Mouse (Mus musculus): Measurements from ENCODE around the gene Nfib. TPM values are rescaled to one million over a fixed set of nuclear protein-coding genes. Genes with fewer than 3 reads are reported as not detected.
"Not testable (repeated sequence)": the region's sequence is repeated elsewhere in the genome, so short reads cannot be mapped to it uniquely, and the experiment has no call there.

Nfib gene
- polyA plus RNA-seq, 1 experiment from 2014 or later: 31.8 TPM

DNA sequence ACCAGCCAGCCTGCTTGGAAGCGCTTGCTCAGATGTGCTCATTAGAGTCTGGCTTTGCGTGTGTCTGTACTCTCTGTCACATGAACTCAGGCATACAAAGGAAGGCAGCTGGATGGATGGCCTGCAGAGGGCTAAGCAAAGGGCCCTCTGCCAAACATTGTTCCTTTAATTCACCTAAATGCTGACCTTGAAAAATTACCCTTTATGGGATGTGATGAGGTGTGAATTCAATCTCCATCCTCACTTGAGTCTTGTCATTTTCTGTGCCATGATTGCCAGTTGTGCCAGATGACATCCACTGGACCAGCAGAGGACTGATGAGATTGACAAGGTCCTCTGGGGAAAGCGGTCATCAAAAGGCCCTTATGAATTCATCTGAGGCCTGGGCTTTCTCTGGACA is 434.0 kb downstream of the Nfib start:
- no peak overlapping the region for H3K4me2 ChIP-seq (ENCODE audit: low read depth, severe bottlenecking)
- DNase-seq (ENCODE audit: low spot score) (no peak), ATAC-seq (ENCODE audit: insufficient number of reproducible peaks, low FRiP score, low TSS enrichment, low read depth) (no peak)
- H3K27ac ChIP-seq (replicated peaks; ENCODE audit: low read depth, low read length): no peak overlapping the region
- no peaks in the 10 kb centered on the region for H3K9me3 ChIP-seq (ENCODE audit: control insufficient read depth, low read length)
- no peak overlapping the region for H3K9ac ChIP-seq (ENCODE audit: low read length)
- WGBS: 75% methylated on average over 3 of the region's 3 CpGs
- no peaks in the 10 kb centered on the region for H3K27me3 ChIP-seq (ENCODE audit: control insufficient read depth, insufficient read depth, low read length)
- peaks cover 8% of the 10 kb centered on the region for H3K4me1 ChIP-seq (ENCODE audit: control insufficient read depth, insufficient read depth, low read length)
- no peak overlapping the region for H3K4me3 ChIP-seq (ENCODE audit: low read depth, low read length)
- no peaks in the 10 kb centered on the region for H3K36me3 ChIP-seq (ENCODE audit: control insufficient read depth, insufficient read depth, low read length)

DNA sequence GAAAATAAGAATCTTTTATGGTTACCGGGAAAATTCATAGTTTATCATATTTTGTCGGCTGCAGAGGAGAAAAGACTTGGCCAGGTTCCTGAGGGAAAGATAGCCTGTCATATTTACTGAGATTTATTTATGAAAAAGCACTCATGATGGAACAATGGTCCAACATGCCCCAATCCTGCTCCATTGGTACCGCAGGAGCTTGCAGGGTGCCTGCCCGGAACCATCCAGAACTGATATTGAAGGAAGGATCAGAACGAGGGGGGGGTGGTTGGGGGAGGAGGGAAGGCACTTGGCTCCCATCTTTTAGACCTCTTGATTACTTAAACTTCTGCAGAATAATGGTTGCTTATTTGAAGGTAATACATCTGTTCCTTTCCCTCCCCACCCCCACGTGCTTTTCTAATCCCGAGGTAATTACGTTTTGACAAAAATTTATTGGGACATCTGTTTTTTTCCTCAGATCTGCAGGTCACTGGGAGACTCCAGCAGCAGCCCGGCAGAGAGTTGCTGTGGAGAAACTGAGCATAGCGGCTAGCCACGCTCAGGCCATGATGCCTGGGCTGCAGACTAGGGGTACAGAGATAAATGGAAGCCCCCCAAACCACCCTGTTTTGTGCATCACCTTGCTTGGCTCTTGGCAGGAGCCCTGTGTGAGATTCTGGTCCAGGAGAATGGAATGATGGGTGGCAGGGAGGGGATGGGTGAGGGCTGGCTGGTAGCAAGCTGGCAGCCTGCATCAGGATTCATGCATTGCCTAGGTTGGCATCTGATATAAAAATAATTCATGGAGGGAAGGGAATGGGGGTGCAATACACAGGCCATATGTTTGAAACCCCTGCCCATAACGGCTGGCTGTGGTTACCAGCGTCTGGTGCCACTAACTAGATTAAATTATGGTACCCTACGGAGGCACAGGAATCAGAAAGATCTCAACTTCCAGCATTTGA is 437.4 kb downstream of the Nfib start:
- no peaks in the 10 kb centered on the region for H3K36me3 ChIP-seq (ENCODE audit: control insufficient read depth, insufficient read depth, low read length)
- no peak overlapping the region for H3K27ac ChIP-seq (replicated peaks; ENCODE audit: low read depth, low read length)
- no peaks in the 10 kb centered on the region for H3K9me3 ChIP-seq (ENCODE audit: control insufficient read depth, low read length)
- no peak overlapping the region for H3K9ac ChIP-seq (ENCODE audit: low read length)
- no peaks in the 10 kb centered on the region for H3K27me3 ChIP-seq (ENCODE audit: control insufficient read depth, insufficient read depth, low read length)
- no peak overlapping the region for H3K4me2 ChIP-seq (ENCODE audit: low read depth, severe bottlenecking)
- DNase-seq (ENCODE audit: low spot score) (peak; percentile 49), ATAC-seq (ENCODE audit: insufficient number of reproducible peaks, low FRiP score, low TSS enrichment, low read depth) (0 out of 2 replicates have a peak, but pooled peaks have one; percentile 70)
- WGBS: 32% methylated on average over 14 of the region's 14 CpGs
- H3K4me1 ChIP-seq (ENCODE audit: control insufficient read depth, insufficient read depth, low read length): peaks cover 15% of the 10 kb centered on the region
- no peak overlapping the region for H3K4me3 ChIP-seq (ENCODE audit: low read depth, low read length)

DNA sequence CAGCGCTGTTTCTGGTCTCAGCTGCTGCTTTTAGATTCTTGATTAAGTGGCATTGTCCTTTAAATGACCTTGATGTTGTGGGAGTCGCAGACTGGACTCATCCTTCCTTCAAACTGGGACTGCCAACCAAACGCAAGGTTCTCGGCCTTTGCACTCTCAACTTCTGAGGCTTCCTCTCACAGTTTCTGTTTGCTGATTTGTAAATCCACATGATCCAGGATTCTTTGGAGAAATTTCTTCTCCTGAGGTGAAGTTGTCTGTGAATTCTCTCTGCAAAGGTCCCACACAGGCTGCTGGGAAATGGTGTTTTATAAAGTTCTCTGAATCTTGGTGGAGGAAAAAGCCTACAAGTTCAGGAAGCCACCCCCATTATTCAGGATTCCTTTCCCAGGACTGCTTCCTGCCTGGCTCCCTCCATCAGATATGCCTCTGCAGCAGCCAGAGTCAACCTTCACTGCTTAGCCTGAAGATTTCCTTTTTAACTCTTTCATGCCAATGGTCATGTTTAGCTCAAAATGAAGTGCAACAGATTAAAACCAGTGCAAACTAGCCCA is 439.4 kb downstream of the Nfib start:
- ATAC-seq (ENCODE audit: insufficient number of reproducible peaks, low FRiP score, low TSS enrichment, low read depth) (no peak), DNase-seq (ENCODE audit: low spot score) (no peak)
- H3K4me3 ChIP-seq (ENCODE audit: low read depth, low read length): no peak overlapping the region
- H3K27ac ChIP-seq (replicated peaks; ENCODE audit: low read depth, low read length): no peak overlapping the region
- peaks cover 15% of the 10 kb centered on the region for H3K4me1 ChIP-seq (ENCODE audit: control insufficient read depth, insufficient read depth, low read length)
- H3K9ac ChIP-seq (ENCODE audit: low read length): no peak overlapping the region
- WGBS: 46% methylated on average over 4 of the region's 4 CpGs
- H3K4me2 ChIP-seq (ENCODE audit: low read depth, severe bottlenecking): no peak overlapping the region
- no peaks in the 10 kb centered on the region for H3K9me3 ChIP-seq (ENCODE audit: control insufficient read depth, low read length)
- no peaks in the 10 kb centered on the region for H3K27me3 ChIP-seq (ENCODE audit: control insufficient read depth, insufficient read depth, low read length)
- H3K36me3 ChIP-seq (ENCODE audit: control insufficient read depth, insufficient read depth, low read length): no peaks in the 10 kb centered on the region

DNA sequence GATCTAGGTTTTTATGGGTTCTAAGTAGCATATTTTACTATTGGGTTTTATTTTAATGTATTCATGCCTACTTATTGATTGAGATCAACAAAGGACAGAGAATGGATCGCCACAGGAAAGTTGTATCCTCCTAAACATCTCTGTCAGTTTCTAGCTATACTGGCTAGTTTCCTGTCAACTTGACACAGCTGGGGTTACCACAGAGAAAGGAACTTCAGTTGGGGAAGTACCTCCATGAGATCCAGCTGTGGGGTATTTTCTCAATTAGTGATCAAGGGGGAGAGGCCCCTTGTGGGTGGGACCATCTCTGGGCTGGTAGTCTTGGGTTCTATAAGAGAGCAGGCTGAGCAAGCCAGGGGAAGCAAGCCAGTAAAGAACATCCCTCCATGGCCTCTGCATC is 447.0 kb downstream of the Nfib start:
- not testable (repeated sequence) for H3K4me2 ChIP-seq (ENCODE audit: low read depth, severe bottlenecking); H3K9ac ChIP-seq (ENCODE audit: low read length); H3K27ac ChIP-seq (replicated peaks; ENCODE audit: low read depth, low read length); H3K9me3 ChIP-seq (ENCODE audit: control insufficient read depth, low read length); H3K4me1 ChIP-seq (ENCODE audit: control insufficient read depth, insufficient read depth, low read length); ATAC-seq (ENCODE audit: insufficient number of reproducible peaks, low FRiP score, low TSS enrichment, low read depth); H3K36me3 ChIP-seq (ENCODE audit: control insufficient read depth, insufficient read depth, low read length); H3K27me3 ChIP-seq (ENCODE audit: control insufficient read depth, insufficient read depth, low read length); DNase-seq (ENCODE audit: low spot score); H3K4me3 ChIP-seq (ENCODE audit: low read depth, low read length)
- 90% methylated on average over 1 of the region's 1 CpGs for WGBS

DNA sequence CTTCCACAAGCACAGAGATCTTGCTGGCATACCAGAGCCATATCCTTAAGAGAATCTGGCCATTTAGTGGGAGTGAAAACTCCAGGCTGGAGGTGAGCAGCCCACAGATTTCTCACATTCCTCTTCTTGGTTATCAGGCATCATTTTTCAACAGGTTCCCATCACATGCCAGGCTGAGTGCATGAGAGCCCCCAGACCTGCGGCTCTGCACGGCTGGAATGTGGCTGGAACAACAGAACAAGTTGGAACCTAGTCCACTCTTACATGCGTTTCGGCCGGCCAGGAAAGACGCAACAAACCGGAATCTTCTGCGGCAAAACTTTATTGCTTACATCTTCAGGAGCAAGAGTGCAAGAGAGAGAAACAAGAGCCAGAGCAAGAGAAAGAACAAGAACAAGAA is 453.5 kb downstream of the Nfib start:
- Histone ChIP-seq H3K27me3 (ENCODE audit: control insufficient read depth, insufficient read depth, low read length) (no peaks in the 10 kb centered on the region), H3K27ac (replicated peaks; ENCODE audit: low read depth, low read length) (no peak overlapping the region), H3K4me1 (ENCODE audit: control insufficient read depth, insufficient read depth, low read length) (no peaks in the 10 kb centered on the region), H3K4me2 (ENCODE audit: low read depth, severe bottlenecking) (no peak overlapping the region), H3K9me3 (ENCODE audit: control insufficient read depth, low read length) (no peaks in the 10 kb centered on the region), H3K4me3 (ENCODE audit: low read depth, low read length) (no peak overlapping the region), H3K9ac (ENCODE audit: low read length) (no peak overlapping the region), H3K36me3 (ENCODE audit: control insufficient read depth, insufficient read depth, low read length) (no peaks in the 10 kb centered on the region)
- WGBS: 86% methylated on average over 8 of the region's 8 CpGs
- ATAC-seq (ENCODE audit: insufficient number of reproducible peaks, low FRiP score, low TSS enrichment, low read depth): no peak
- no peak for DNase-seq (ENCODE audit: low spot score)

DNA sequence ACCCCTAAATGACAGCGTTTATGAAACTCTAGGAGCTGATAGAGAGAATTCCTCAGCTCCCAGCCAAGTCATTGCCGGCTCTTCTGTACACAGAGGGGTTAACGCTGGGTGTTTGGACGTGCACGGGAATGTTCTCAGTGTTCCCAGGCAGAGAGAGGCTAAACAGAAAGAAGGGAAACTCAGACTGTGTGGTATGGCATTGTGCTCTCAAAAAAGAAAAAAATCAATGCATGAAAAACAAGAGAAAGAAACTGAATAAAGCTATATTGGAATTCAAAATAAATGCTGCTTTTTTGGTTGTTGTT is 455.2 kb downstream of the Nfib start:
- Histone ChIP-seq H3K9me3 (ENCODE audit: control insufficient read depth, low read length) (no peaks in the 10 kb centered on the region), H3K4me3 (ENCODE audit: low read depth, low read length) (no peak overlapping the region), H3K4me2 (ENCODE audit: low read depth, severe bottlenecking) (no peak overlapping the region), H3K27me3 (ENCODE audit: control insufficient read depth, insufficient read depth, low read length) (no peaks in the 10 kb centered on the region), H3K4me1 (ENCODE audit: control insufficient read depth, insufficient read depth, low read length) (no peaks in the 10 kb centered on the region), H3K27ac (replicated peaks; ENCODE audit: low read depth, low read length) (peak overlapping the region; percentile 42; the same call in 1 of the 2 replicates), H3K36me3 (ENCODE audit: control insufficient read depth, insufficient read depth, low read length) (no peaks in the 10 kb centered on the region), H3K9ac (ENCODE audit: low read length) (no peak overlapping the region)
- WGBS: 50% methylated on average over 5 of the region's 5 CpGs
- DNase-seq (ENCODE audit: low spot score): no peak
- ATAC-seq (ENCODE audit: insufficient number of reproducible peaks, low FRiP score, low TSS enrichment, low read depth): peak; percentile 54; the same call in 1 of the 2 replicates

DNA sequence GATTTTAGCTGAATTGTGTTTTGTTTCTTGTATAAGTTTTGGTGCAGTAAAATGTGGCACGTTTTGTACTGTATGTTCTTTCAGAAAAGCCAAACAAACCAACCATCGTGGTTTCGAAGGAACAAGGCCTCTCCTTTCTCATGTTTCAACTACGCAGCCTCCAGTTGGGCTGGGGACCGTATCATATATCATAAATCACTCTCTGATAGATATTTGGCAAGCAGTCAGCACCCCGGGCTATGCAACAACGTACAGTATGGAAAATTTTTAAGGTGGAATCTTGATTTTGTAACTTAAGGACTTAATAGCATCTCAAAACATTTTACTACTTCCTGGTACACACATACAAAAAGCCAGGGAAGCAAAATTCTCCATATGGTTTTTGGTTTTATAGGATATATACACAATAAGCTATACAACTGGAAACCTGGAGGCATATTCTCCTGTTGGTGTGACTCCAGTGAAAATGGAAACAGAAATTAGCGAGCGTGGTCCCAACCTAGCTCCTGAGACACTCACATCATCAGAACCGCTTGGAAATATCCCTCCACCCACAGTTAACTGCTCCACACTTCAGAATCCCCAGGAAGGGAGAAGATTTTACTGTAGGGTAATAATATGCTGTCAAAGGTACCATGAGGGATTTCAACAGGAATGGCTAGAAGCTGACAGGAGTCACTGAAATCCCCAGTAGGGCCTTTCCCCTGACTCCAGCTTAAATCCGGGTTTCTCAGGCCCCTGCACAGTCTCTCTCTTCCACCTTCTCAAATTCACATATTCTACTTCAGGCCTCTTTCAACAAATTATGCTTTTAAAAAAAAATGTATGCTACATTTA is 455.8 kb downstream of the Nfib start:
- H3K9me3 ChIP-seq (ENCODE audit: control insufficient read depth, low read length): no peaks in the 10 kb centered on the region
- H3K27ac ChIP-seq (replicated peaks; ENCODE audit: low read depth, low read length): peak overlapping the region; percentile 42; the same call in 1 of the 2 replicates
- ATAC-seq (ENCODE audit: insufficient number of reproducible peaks, low FRiP score, low TSS enrichment, low read depth) (peak; percentile 51; the same call in 1 of the 2 replicates), DNase-seq (ENCODE audit: low spot score) (peak; percentile 28)
- 60% methylated on average over 11 of the region's 11 CpGs for WGBS
- no peak overlapping the region for H3K4me2 ChIP-seq (ENCODE audit: low read depth, severe bottlenecking)
- no peaks in the 10 kb centered on the region for H3K27me3 ChIP-seq (ENCODE audit: control insufficient read depth, insufficient read depth, low read length)
- H3K4me3 ChIP-seq (ENCODE audit: low read depth, low read length): no peak overlapping the region
- no peak overlapping the region for H3K9ac ChIP-seq (ENCODE audit: low read length)
- H3K4me1 ChIP-seq (ENCODE audit: control insufficient read depth, insufficient read depth, low read length): no peaks in the 10 kb centered on the region
- H3K36me3 ChIP-seq (ENCODE audit: control insufficient read depth, insufficient read depth, low read length): no peaks in the 10 kb centered on the region

DNA sequence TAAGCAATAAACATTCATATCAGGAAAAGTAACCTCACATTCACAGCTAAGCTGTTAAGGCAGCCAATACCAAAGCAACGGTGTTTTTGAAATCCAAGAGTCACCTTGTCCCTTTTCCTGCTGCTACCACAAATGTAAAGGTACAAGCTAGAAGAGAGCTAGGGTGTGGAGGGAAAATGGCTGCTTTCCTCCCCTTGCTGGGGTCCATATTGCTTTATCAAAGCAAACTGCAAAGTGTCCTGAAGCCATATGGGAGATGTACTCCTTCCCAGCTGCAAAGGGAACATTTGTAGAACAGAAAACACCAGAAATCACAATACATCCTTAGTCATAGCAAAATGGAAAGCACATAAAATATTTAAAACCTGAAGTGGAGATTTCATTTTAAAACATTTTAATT is 456.6 kb downstream of the Nfib start:
- no peak overlapping the region for H3K4me2 ChIP-seq (ENCODE audit: low read depth, severe bottlenecking)
- H3K4me1 ChIP-seq (ENCODE audit: control insufficient read depth, insufficient read depth, low read length): no peaks in the 10 kb centered on the region
- no peak overlapping the region for H3K4me3 ChIP-seq (ENCODE audit: low read depth, low read length)
- no peaks in the 10 kb centered on the region for H3K27me3 ChIP-seq (ENCODE audit: control insufficient read depth, insufficient read depth, low read length)
- no peaks in the 10 kb centered on the region for H3K36me3 ChIP-seq (ENCODE audit: control insufficient read depth, insufficient read depth, low read length)
- H3K9me3 ChIP-seq (ENCODE audit: control insufficient read depth, low read length): no peaks in the 10 kb centered on the region
- ATAC-seq (ENCODE audit: insufficient number of reproducible peaks, low FRiP score, low TSS enrichment, low read depth) (no peak), DNase-seq (ENCODE audit: low spot score) (no peak)
- H3K27ac ChIP-seq (replicated peaks; ENCODE audit: low read depth, low read length): no peak overlapping the region
- 89% methylated on average over 1 of the region's 1 CpGs for whole genome bisulfite sequencing
- H3K9ac ChIP-seq (ENCODE audit: low read length): no peak overlapping the region

Data from limb, embryonic 11.5 days (tissue).